Mouse (Mus musculus): ENCODE results near the gene Naip2. TPM values are rescaled to one million over a fixed set of nuclear protein-coding genes. Genes with fewer than 3 reads are reported as not detected.
"Not testable (repeated sequence)": the region's sequence is repeated elsewhere in the genome, so short reads cannot be mapped to it uniquely, and the experiment has no call there.

Gene Naip2
- polyA plus RNA-seq, 1 experiment from 2014 or later: 1.2 TPM

- no peak for DNase-seq (ENCODE audit: low spot score)
- no peak overlapping the region for H3K4me3 ChIP-seq (ENCODE audit: low read depth, low read length)
- TF ChIP-seq CTCF (IDR thresholded peaks at IDR 0.05; ENCODE audit: low read depth) (no peak), EP300 (optimal IDR thresholded peaks at IDR 0.05) (no peak)
- H3K9me3 ChIP-seq (ENCODE audit: control insufficient read depth, low read length): no peaks in the 10 kb centered on the region
- H3K27ac ChIP-seq (replicated peaks): no peak overlapping the region
- H3K36me3 ChIP-seq (ENCODE audit: control insufficient read depth, insufficient read depth, low read length): no peaks in the 10 kb centered on the region
- H3K4me1 ChIP-seq (replicated peaks; ENCODE audit: control insufficient read depth, insufficient read depth): no peaks in the 10 kb centered on the region
- 86% methylated on average over 1 of the region's 1 CpGs for WGBS
- no peak overlapping the region for H3K4me2 ChIP-seq (replicated peaks; ENCODE audit: low read depth)
- ATAC-seq (ENCODE audit: low FRiP score, low TSS enrichment): 0 out of 2 replicates have a peak, but pooled peaks have one; percentile 26
- H3K27me3 ChIP-seq (ENCODE audit: control insufficient read depth, insufficient read depth, low read length): no peaks in the 10 kb centered on the region
- no peak overlapping the region for H3K9ac ChIP-seq (ENCODE audit: low read length)
Observed at GRCm38 (mm10) chr13:100203319-100203718, 1.4 kb upstream of the Naip2 start.

GRCm38 (mm10) chr13:100200778-100201177, 1.1 kb downstream of the Naip2 start:
- H3K27me3 ChIP-seq (ENCODE audit: control insufficient read depth, insufficient read depth, low read length): no peaks in the 10 kb centered on the region
- TF ChIP-seq EP300 (optimal IDR thresholded peaks at IDR 0.05) (no peak), CTCF (IDR thresholded peaks at IDR 0.05; ENCODE audit: low read depth) (no peak)
- DNase-seq (ENCODE audit: low spot score) (no peak), ATAC-seq (ENCODE audit: low FRiP score, low TSS enrichment) (no peak)
- no peak overlapping the region for H3K27ac ChIP-seq (replicated peaks)
- no peaks in the 10 kb centered on the region for H3K4me1 ChIP-seq (replicated peaks; ENCODE audit: control insufficient read depth, insufficient read depth)
- no peaks in the 10 kb centered on the region for H3K36me3 ChIP-seq (ENCODE audit: control insufficient read depth, insufficient read depth, low read length)
- no peak overlapping the region for H3K4me3 ChIP-seq (ENCODE audit: low read depth, low read length)
- no peak overlapping the region for H3K9ac ChIP-seq (ENCODE audit: low read length)
- H3K4me2 ChIP-seq (replicated peaks; ENCODE audit: low read depth): no peak overlapping the region
- no peaks in the 10 kb centered on the region for H3K9me3 ChIP-seq (ENCODE audit: control insufficient read depth, low read length)

- WGBS: 68% methylated on average over 3 of the region's 3 CpGs
- Histone ChIP-seq H3K4me3 (ENCODE audit: low read depth, low read length) (no peak overlapping the region), H3K36me3 (ENCODE audit: control insufficient read depth, insufficient read depth, low read length) (no peaks in the 10 kb centered on the region), H3K27me3 (ENCODE audit: control insufficient read depth, insufficient read depth, low read length) (no peaks in the 10 kb centered on the region), H3K27ac (replicated peaks) (no peak overlapping the region), H3K9me3 (ENCODE audit: control insufficient read depth, low read length) (no peaks in the 10 kb centered on the region), H3K4me1 (replicated peaks; ENCODE audit: control insufficient read depth, insufficient read depth) (no peaks in the 10 kb centered on the region), H3K4me2 (replicated peaks; ENCODE audit: low read depth) (no peak overlapping the region), H3K9ac (ENCODE audit: low read length) (no peak overlapping the region)
- DNase-seq (ENCODE audit: low spot score) (no peak), ATAC-seq (ENCODE audit: low FRiP score, low TSS enrichment) (no peak)
- no peak for TF ChIP-seq CTCF (IDR thresholded peaks at IDR 0.05; ENCODE audit: low read depth)
- TF ChIP-seq EP300 (optimal IDR thresholded peaks at IDR 0.05): no peak
Observed at GRCm38 (mm10) chr13:100195421-100195820, 6.5 kb downstream of the Naip2 start.

GRCm38 (mm10) chr13:100183111-100183510, 18.8 kb downstream of the Naip2 start:
- not testable (repeated sequence) for H3K4me3 ChIP-seq (ENCODE audit: low read depth, low read length); H3K27me3 ChIP-seq (ENCODE audit: control insufficient read depth, insufficient read depth, low read length); H3K36me3 ChIP-seq (ENCODE audit: control insufficient read depth, insufficient read depth, low read length); H3K27ac ChIP-seq (replicated peaks); H3K4me2 ChIP-seq (replicated peaks; ENCODE audit: low read depth); H3K9ac ChIP-seq (ENCODE audit: low read length); H3K9me3 ChIP-seq (ENCODE audit: control insufficient read depth, low read length); H3K4me1 ChIP-seq (replicated peaks; ENCODE audit: control insufficient read depth, insufficient read depth); ATAC-seq (ENCODE audit: low FRiP score, low TSS enrichment); DNase-seq (ENCODE audit: low spot score)

- not testable (repeated sequence) for H3K27ac ChIP-seq (replicated peaks); H3K4me2 ChIP-seq (replicated peaks; ENCODE audit: low read depth)
- 66% methylated on average over 3 of the region's 5 CpGs for WGBS
Observed at GRCm38 (mm10) chr13:100174360-100174759, 27.5 kb downstream of the Naip2 start.

GRCm38 (mm10) chr13:100166378-100166777, 35.5 kb downstream of the Naip2 start:
- H3K9me3 ChIP-seq (ENCODE audit: control insufficient read depth, low read length); H3K36me3 ChIP-seq (ENCODE audit: control insufficient read depth, insufficient read depth, low read length); H3K4me1 ChIP-seq (replicated peaks; ENCODE audit: control insufficient read depth, insufficient read depth); H3K4me3 ChIP-seq (ENCODE audit: low read depth, low read length); ATAC-seq (ENCODE audit: low FRiP score, low TSS enrichment); H3K4me2 ChIP-seq (replicated peaks; ENCODE audit: low read depth); H3K27me3 ChIP-seq (ENCODE audit: control insufficient read depth, insufficient read depth, low read length); H3K9ac ChIP-seq (ENCODE audit: low read length); DNase-seq (ENCODE audit: low spot score); H3K27ac ChIP-seq (replicated peaks): not testable (repeated sequence)
- 63% methylated on average over 2 of the region's 2 CpGs for WGBS

More at GRCm38 (mm10) chr13:100174360-100174759, 27.5 kb downstream of the Naip2 start:
- ATAC-seq (ENCODE audit: low FRiP score, low TSS enrichment); H3K9me3 ChIP-seq (ENCODE audit: control insufficient read depth, low read length); H3K4me3 ChIP-seq (ENCODE audit: low read depth, low read length); H3K4me1 ChIP-seq (replicated peaks; ENCODE audit: control insufficient read depth, insufficient read depth); H3K9ac ChIP-seq (ENCODE audit: low read length); H3K36me3 ChIP-seq (ENCODE audit: control insufficient read depth, insufficient read depth, low read length); H3K27me3 ChIP-seq (ENCODE audit: control insufficient read depth, insufficient read depth, low read length): not testable (repeated sequence)
- peak; percentile 30 for DNase-seq (ENCODE audit: low spot score)

- not testable (repeated sequence) for H3K4me2 ChIP-seq (replicated peaks; ENCODE audit: low read depth); H3K4me3 ChIP-seq (ENCODE audit: low read depth, low read length); ATAC-seq (ENCODE audit: low FRiP score, low TSS enrichment); H3K36me3 ChIP-seq (ENCODE audit: control insufficient read depth, insufficient read depth, low read length); H3K4me1 ChIP-seq (replicated peaks; ENCODE audit: control insufficient read depth, insufficient read depth); H3K9me3 ChIP-seq (ENCODE audit: control insufficient read depth, low read length); H3K27ac ChIP-seq (replicated peaks); H3K9ac ChIP-seq (ENCODE audit: low read length); H3K27me3 ChIP-seq (ENCODE audit: control insufficient read depth, insufficient read depth, low read length); DNase-seq (ENCODE audit: low spot score)
Observed at GRCm38 (mm10) chr13:100162467-100162866, 39.4 kb downstream of the Naip2 start.

- H3K27ac ChIP-seq (replicated peaks); H3K9ac ChIP-seq (ENCODE audit: low read length); H3K4me3 ChIP-seq (ENCODE audit: low read depth, low read length); ATAC-seq (ENCODE audit: low FRiP score, low TSS enrichment); H3K36me3 ChIP-seq (ENCODE audit: control insufficient read depth, insufficient read depth, low read length); H3K4me1 ChIP-seq (replicated peaks; ENCODE audit: control insufficient read depth, insufficient read depth); H3K9me3 ChIP-seq (ENCODE audit: control insufficient read depth, low read length); H3K4me2 ChIP-seq (replicated peaks; ENCODE audit: low read depth); H3K27me3 ChIP-seq (ENCODE audit: control insufficient read depth, insufficient read depth, low read length); DNase-seq (ENCODE audit: low spot score): not testable (repeated sequence)
- WGBS: 80% methylated on average over 11 of the region's 11 CpGs
Observed at GRCm38 (mm10) chr13:100161171-100161870, 40.6 kb downstream of the Naip2 start.

Measured in stomach, postnatal 0 days (tissue).